Mouse (Mus musculus): ENCODE data around the gene Setd6. TPM values are rescaled to one million over a fixed set of nuclear protein-coding genes. Genes with fewer than 3 reads are reported as not detected.

Setd6 gene
- polyA plus RNA-seq, 1 experiment from 2014 or later = 14.0 TPM

- no peaks in the 10 kb centered on the region for H3K4me1 ChIP-seq (ENCODE audit: insufficient read depth)
- ATAC-seq (peak; percentile 50; the same call in 1 of the 2 replicates), DNase-seq (peak; percentile 85)
- H3K9ac ChIP-seq (replicated peaks) = no peak overlapping the region
- no peak for TF ChIP-seq EP300 (IDR thresholded peaks at IDR 0.05; ENCODE audit: low read depth)
- TF ChIP-seq CTCF (IDR thresholded peaks at IDR 0.05; ENCODE audit: low read depth) = peak; percentile 96
- H3K4me2 ChIP-seq (ENCODE audit: low read depth, low read length) = no peak overlapping the region
- no peak overlapping the region for H3K4me3 ChIP-seq (ENCODE audit: low read depth, low read length)
- H3K9me3 ChIP-seq (ENCODE audit: low read length) = no peaks in the 10 kb centered on the region
- peaks cover 31% of the 10 kb centered on the region for H3K27me3 ChIP-seq (ENCODE audit: insufficient read depth, low read length)
- no peaks in the 10 kb centered on the region for H3K36me3 ChIP-seq (replicated peaks; ENCODE audit: insufficient read depth, low read length)
- no peak overlapping the region for H3K27ac ChIP-seq (ENCODE audit: low read depth)
- WGBS (ENCODE audit: insufficient replicate concordance) = 2% methylated on average over 11 of the region's 11 CpGs
Observed at GRCm38 (mm10) chr8:95697128-95697527, 18.6 kb upstream of the Setd6 start.

DNA sequence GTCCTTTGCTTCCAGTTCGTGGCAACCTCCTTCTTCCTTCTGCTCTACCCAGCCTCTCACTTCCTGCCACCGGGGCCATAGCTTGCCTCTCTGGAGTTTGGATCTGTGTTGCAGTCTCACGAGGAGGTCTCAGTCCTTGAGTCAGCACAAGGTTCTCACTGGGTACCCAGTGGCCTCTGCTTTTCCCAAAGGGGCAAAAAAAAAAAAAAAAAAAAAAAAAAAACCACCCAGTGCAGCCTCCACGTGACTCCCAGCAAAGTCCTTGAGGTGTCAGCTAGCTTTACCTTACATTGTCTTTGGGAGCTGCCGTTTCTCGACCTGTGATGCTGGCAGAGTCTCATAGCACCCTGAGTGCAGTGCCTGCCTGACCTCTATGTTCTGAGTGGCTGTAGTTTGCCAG lies 17.5 kb upstream of the Setd6 start:
- Histone ChIP-seq H3K27me3 (ENCODE audit: insufficient read depth, low read length) (peaks cover 42% of the 10 kb centered on the region), H3K4me1 (ENCODE audit: insufficient read depth) (peaks cover 2% of the 10 kb centered on the region; the same call in 1 of the 2 replicates), H3K4me2 (ENCODE audit: low read depth, low read length) (no peak overlapping the region), H3K4me3 (ENCODE audit: low read depth, low read length) (no peak overlapping the region), H3K36me3 (replicated peaks; ENCODE audit: insufficient read depth, low read length) (no peaks in the 10 kb centered on the region), H3K9ac (replicated peaks) (no peak overlapping the region), H3K27ac (ENCODE audit: low read depth) (no peak overlapping the region), H3K9me3 (ENCODE audit: low read length) (no peaks in the 10 kb centered on the region)
- 24% methylated on average over 6 of the region's 6 CpGs for WGBS (ENCODE audit: insufficient replicate concordance)
- TF ChIP-seq CTCF (IDR thresholded peaks at IDR 0.05; ENCODE audit: low read depth) (no peak), EP300 (IDR thresholded peaks at IDR 0.05; ENCODE audit: low read depth) (no peak)
- DNase-seq (no peak), ATAC-seq (no peak)

GRCm38 (mm10) chr8:95700282-95700681 lies 15.4 kb upstream of the Setd6 start:
- no peak overlapping the region for H3K9ac ChIP-seq (replicated peaks)
- no peak for ATAC-seq
- H3K4me1 ChIP-seq (ENCODE audit: insufficient read depth) = peaks cover 7% of the 10 kb centered on the region; the same call in 1 of the 2 replicates
- peaks cover 40% of the 10 kb centered on the region for H3K27me3 ChIP-seq (ENCODE audit: insufficient read depth, low read length)
- no peak for DNase-seq
- TF ChIP-seq EP300 (IDR thresholded peaks at IDR 0.05; ENCODE audit: low read depth) = no peak
- no peak for TF ChIP-seq CTCF (IDR thresholded peaks at IDR 0.05; ENCODE audit: low read depth)
- H3K36me3 ChIP-seq (replicated peaks; ENCODE audit: insufficient read depth, low read length) = no peaks in the 10 kb centered on the region
- H3K4me3 ChIP-seq (ENCODE audit: low read depth, low read length) = no peak overlapping the region
- 59% methylated on average over 9 of the region's 9 CpGs for WGBS (ENCODE audit: insufficient replicate concordance)
- no peak overlapping the region for H3K4me2 ChIP-seq (ENCODE audit: low read depth, low read length)
- H3K9me3 ChIP-seq (ENCODE audit: low read length) = no peaks in the 10 kb centered on the region
- H3K27ac ChIP-seq (ENCODE audit: low read depth) = no peak overlapping the region

DNA sequence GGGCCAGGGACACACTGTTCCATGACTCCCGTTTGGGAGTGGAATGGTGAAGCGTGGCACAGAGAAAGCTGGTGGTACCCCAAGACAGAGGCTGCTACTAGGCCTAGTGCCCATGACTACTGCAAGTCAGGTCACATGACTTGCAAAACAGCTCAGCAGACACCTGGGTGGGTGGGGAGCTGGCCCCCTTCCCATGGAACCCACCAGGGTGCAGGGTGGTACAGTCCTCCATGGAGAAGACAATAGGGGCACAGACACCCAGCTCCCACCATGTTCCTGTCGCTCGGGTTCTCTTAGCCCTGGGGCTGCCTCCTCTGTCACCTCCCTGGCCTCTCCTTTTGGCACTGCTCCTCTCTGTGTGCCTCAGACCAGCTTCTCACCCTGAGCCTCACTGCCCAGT lies 13.9 kb upstream of the Setd6 start:
- ATAC-seq (no peak), DNase-seq (no peak)
- H3K4me2 ChIP-seq (ENCODE audit: low read depth, low read length) = no peak overlapping the region
- no peak overlapping the region for H3K27ac ChIP-seq (ENCODE audit: low read depth)
- H3K27me3 ChIP-seq (ENCODE audit: insufficient read depth, low read length) = peaks cover 33% of the 10 kb centered on the region
- TF ChIP-seq CTCF (IDR thresholded peaks at IDR 0.05; ENCODE audit: low read depth) = no peak
- TF ChIP-seq EP300 (IDR thresholded peaks at IDR 0.05; ENCODE audit: low read depth) = no peak
- H3K36me3 ChIP-seq (replicated peaks; ENCODE audit: insufficient read depth, low read length) = no peaks in the 10 kb centered on the region
- H3K4me3 ChIP-seq (ENCODE audit: low read depth, low read length) = no peak overlapping the region
- no peak overlapping the region for H3K9ac ChIP-seq (replicated peaks)
- no peaks in the 10 kb centered on the region for H3K9me3 ChIP-seq (ENCODE audit: low read length)
- H3K4me1 ChIP-seq (ENCODE audit: insufficient read depth) = peaks cover 7% of the 10 kb centered on the region; the same call in 1 of the 2 replicates
- 84% methylated on average over 4 of the region's 4 CpGs for WGBS (ENCODE audit: insufficient replicate concordance)

DNA sequence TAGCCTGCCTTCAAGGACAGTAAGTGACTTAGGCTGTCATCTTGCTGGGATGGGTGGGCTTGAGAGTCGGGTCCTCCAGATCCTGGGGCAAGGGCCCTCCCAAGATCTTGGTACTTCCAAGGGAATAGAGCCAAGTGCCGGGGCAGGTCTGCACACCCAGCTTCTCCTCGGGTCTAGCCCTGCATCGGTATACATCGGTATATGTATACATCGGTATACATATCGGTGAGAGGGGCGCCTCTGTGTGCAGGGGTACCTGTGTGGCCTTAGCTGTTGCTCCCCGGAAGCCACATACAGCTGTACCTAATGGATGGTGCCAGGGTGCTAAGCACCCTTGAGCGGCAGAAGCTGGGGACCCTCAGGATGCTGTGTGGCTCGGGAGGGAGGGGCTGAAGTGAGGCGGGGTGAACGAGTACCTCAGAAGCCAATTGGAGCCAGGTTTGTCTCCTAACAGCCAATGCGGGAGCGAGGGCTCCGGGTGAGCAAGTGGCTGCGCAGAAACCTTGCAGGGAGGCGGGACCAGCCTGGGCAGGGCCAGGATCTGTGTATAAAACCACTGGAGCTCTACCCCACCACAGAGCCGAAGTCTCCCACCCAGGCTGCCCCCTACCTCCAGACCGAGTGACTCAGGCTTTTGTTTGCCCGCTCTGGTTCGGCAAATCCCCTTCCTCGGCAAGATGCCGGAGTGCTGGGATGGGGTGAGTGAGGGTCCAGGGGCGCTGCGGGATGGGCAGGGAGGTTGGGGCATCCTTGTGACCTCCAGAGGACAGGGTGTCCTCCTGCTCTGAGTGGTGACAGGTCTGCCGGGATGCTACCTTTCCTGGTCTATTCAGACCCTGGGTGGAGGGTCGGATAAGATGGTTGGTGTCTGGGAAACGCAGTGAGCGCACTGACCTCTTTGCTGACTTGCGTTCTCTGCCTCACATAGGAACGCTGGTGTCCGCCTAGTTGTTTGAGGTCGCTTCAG lies 12.9 kb upstream of the Setd6 start:
- ATAC-seq (peak; percentile 84), DNase-seq (peak; percentile 67)
- WGBS (ENCODE audit: insufficient replicate concordance) = 4% methylated on average over 33 of the region's 34 CpGs
- Histone ChIP-seq H3K9me3 (ENCODE audit: low read length) (no peaks in the 10 kb centered on the region), H3K36me3 (replicated peaks; ENCODE audit: insufficient read depth, low read length) (no peaks in the 10 kb centered on the region), H3K27me3 (ENCODE audit: insufficient read depth, low read length) (peaks cover 24% of the 10 kb centered on the region), H3K4me1 (ENCODE audit: insufficient read depth) (peaks cover 7% of the 10 kb centered on the region; the same call in 1 of the 2 replicates), H3K4me2 (ENCODE audit: low read depth, low read length) (peak overlapping the region; percentile 85), H3K4me3 (ENCODE audit: low read depth, low read length) (peak overlapping the region; percentile 45), H3K27ac (ENCODE audit: low read depth) (no peak overlapping the region), H3K9ac (replicated peaks) (peak overlapping the region; percentile 2; the same call in 1 of the 2 replicates)
- no peak for TF ChIP-seq EP300 (IDR thresholded peaks at IDR 0.05; ENCODE audit: low read depth)
- no peak for TF ChIP-seq CTCF (IDR thresholded peaks at IDR 0.05; ENCODE audit: low read depth)
